Mouse (Mus musculus) cerebellum, adult 2 months (tissue): ENCODE data around the gene Tnfrsf8. TPM values are rescaled to one million over a fixed set of nuclear protein-coding genes. Genes with fewer than 3 reads are reported as not detected.

Experiments used
- DNase-seq, 2 experiments: peaks; one replicate each; pipeline ENCODE4 v3.0.0; 2021
- H3K27ac ChIP-seq: fragments of 200-500 bp; 2 replicates; pipeline ENCODE4 v1.5.1; 2012; ENCODE audit warnings: low read length, control low read depth, inconsistent platforms; ENCODE audit not compliant: insufficient read depth
- H3K27me3 ChIP-seq: fragments of 200-500 bp; 2 replicates; pipeline ENCODE4 v1.6.1; 2012; ENCODE audit warnings: inconsistent platforms, mild to moderate bottlenecking, low read length, moderate library complexity; ENCODE audit not compliant: control insufficient read depth, insufficient read depth
- H3K4me1 ChIP-seq: fragments of 200-500 bp; 2 replicates; pipeline ENCODE4 v1.6.1; 2011; ENCODE audit warnings: low read length; ENCODE audit not compliant: control insufficient read depth, insufficient read depth
- H3K4me3 ChIP-seq: fragments of 200-500 bp; replicated peaks from 2 replicates; pipeline ENCODE3; 2011; ENCODE audit warnings: mild to moderate bottlenecking, low read depth, low read length, control low read depth; ENCODE audit not compliant: insufficient read depth
- CTCF ChIP-seq: fragments of 200-500 bp; IDR thresholded peaks from 2 replicates; pipeline ENCODE4 v1.5.1; 2011; ENCODE audit warnings: low read depth, mild to moderate bottlenecking, control low read depth, low read length, moderate library complexity, borderline replicate concordance; ENCODE audit not compliant: insufficient read depth
- POLR2A ChIP-seq: fragments of 200-500 bp; IDR thresholded peaks from 2 replicates; pipeline ENCODE4 v1.6.1; 2011; ENCODE audit warnings: low read length, control low read depth, borderline replicate concordance; ENCODE audit not compliant: insufficient read depth
- WGBS: fragments of 180-500 bp; shearing (Covaris S2); methylation state at CpG from one replicate; pipeline ENCODE4 v1.1.7; 2018; 5-methylcytosine and 5-hydroxymethylcytosine counted together
- polyA plus RNA-seq: library from polyadenylated mRNA; depleted of rRNA; stranded (reverse); fragments of >200 nt; gene quantifications from 2 replicates; pipeline ENCODE4 v1.2.3, GENCODE M21; 2012

Tnfrsf8 gene
- polyA plus RNA-seq, 1 experiment = 0.26 TPM

DNA sequence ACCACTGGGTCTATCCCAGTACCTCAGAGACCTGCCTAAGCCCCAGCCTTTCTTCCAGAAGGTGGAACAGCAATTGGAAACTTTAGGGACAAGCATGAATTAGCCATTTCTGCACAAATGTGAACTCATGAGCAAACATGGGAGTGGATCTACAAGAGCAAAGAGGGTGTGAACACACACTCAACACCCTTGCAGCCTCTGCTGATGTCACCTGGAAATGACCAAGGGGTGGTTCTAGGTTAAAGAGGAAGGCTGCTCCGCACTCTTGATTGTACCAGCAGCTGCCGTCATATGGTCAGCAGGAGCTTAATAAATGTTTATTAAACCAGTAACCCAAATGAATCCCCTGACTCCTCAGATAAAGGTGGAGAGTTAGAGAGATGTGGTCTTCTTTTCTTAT lies 84.3 kb downstream of the Tnfrsf8 start:
- H3K4me1 ChIP-seq = no peaks in the 10 kb centered on the region
- H3K27ac ChIP-seq = no peak overlapping the region
- no peak for DNase-seq
- no peak for TF ChIP-seq CTCF
- TF ChIP-seq POLR2A = no peak
- WGBS = 88% methylated on average over 2 of the region's 2 CpGs
- H3K27me3 ChIP-seq = no peaks in the 10 kb centered on the region
- no peak overlapping the region for H3K4me3 ChIP-seq

DNA sequence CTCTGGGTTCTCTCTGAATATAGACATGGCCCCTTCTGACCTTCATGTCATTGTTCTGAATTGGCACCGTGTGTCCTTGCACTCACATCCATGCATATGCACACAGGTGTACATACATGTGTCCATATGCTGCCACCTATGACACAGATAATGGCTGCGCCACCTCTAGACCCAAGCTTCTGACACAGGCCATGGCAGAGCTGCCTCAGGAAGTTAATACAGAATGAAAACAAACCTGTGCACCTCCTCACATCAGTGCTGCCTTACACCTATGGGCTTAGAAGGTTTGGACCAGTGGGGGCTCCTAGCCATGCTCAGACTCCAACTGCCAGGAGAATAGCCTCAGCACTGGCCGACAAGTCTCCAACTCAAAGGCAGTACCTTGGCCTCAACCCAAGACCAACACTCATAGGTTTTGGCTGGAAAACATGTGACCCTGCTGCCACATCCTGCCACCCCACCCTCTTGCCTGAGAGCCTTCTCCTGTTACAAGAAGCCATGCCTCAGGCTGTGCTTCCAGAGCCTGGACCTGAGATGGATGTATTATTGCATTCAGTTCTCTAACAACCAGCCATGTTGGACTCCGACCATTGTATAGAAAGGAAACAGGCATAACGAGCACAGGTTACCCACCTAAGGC lies 85.3 kb downstream of the Tnfrsf8 start:
- no peak overlapping the region for H3K27ac ChIP-seq
- no peaks in the 10 kb centered on the region for H3K4me1 ChIP-seq
- no peak overlapping the region for H3K4me3 ChIP-seq
- no peak for TF ChIP-seq CTCF
- TF ChIP-seq POLR2A = no peak
- DNase-seq = no peak
- WGBS = 77% methylated on average over 5 of the region's 5 CpGs
- H3K27me3 ChIP-seq = no peaks in the 10 kb centered on the region

DNA sequence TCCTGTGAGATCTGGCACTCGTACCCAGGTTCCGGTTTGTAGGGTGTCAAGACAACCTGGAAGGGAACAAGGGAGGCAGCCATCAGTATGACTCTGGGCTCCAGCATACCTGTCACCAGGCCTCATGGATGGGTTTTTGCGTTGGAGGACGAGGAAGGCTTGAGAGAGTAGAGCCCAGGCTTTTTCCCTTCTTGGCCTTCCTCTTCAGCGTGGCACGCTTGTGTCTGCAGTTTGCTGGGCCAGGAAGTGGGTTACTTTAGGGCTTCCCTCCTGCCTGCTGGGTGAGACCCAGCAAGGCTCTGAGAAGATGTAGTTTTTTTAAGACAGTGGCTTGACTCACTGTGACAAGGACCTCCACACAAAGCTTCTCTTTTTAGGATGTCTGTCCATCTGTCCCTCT lies 85.9 kb downstream of the Tnfrsf8 start:
- Histone ChIP-seq H3K4me1 (no peaks in the 10 kb centered on the region), H3K27ac (no peak overlapping the region), H3K4me3 (no peak overlapping the region), H3K27me3 (no peaks in the 10 kb centered on the region)
- TF ChIP-seq POLR2A = no peak
- TF ChIP-seq CTCF = no peak
- 83% methylated on average over 6 of the region's 6 CpGs for WGBS
- no peak for DNase-seq

DNA sequence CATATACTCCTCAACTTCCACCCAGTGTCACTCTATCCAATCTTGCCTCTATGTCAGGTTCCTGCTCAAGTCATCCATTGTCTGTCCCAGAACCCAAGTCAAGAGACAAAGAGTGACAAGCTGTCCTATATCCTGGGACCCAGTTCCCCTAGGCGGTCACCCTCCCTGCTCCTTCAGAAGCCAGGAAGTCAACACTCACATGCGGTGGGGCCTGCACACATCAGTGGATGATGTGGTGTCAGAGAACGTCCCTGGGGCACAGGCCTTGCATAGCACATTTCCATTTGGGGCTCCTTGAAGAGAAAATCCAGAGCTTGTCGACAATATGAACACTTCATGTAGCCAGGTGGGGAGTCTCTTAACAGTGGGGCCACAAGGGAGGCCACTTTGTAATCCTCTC lies 90.4 kb downstream of the Tnfrsf8 start:
- no peak for DNase-seq
- Histone ChIP-seq H3K27me3 (no peaks in the 10 kb centered on the region), H3K4me1 (no peaks in the 10 kb centered on the region), H3K4me3 (no peak overlapping the region), H3K27ac (no peak overlapping the region)
- TF ChIP-seq CTCF (no peak), POLR2A (no peak)
- 85% methylated on average over 4 of the region's 4 CpGs for WGBS

DNA sequence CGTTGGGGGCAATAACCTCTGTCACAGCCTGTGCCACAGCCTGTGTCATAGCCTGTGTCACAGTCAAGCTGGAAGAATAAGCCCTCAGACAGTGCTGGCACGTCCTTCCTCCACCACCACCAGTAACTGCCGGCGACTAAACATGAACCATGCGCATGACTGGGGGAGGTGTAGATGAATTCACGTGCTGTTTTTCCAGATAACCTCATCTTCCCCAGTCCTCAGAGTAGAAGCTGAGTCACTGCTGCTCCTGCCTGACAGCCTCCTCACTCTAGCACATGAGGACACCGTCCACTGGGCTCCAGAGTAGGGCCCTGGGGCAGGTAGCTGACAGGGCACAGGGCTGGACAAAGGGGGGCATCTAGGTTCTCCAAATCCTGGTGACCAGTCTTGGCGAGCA lies 92.9 kb downstream of the Tnfrsf8 start:
- DNase-seq = no peak
- Histone ChIP-seq H3K4me1 (no peaks in the 10 kb centered on the region), H3K27ac (no peak overlapping the region), H3K27me3 (no peaks in the 10 kb centered on the region), H3K4me3 (no peak overlapping the region)
- WGBS = 85% methylated on average over 8 of the region's 8 CpGs
- no peak for TF ChIP-seq CTCF
- TF ChIP-seq POLR2A = no peak

DNA sequence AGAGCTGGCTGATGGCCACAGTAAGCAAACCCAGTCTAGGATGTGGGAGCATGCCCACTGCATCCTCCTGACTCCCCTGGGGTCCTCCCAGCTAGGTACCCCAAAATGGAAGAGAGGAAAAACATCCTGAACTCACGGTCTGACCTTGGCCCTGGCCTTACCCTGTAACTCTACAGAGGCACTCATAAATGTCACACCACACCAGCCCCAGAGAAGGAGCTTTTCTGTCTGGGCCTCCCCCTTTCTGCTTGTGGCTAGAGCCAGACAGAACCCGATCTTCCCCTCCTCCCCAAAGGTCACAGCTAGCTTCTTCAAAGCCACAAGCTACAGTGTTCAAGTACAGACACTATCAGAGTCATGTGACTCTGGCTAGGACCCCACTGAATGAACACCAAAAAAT lies 93.6 kb downstream of the Tnfrsf8 start:
- 70% methylated on average over 2 of the region's 2 CpGs for WGBS

DNA sequence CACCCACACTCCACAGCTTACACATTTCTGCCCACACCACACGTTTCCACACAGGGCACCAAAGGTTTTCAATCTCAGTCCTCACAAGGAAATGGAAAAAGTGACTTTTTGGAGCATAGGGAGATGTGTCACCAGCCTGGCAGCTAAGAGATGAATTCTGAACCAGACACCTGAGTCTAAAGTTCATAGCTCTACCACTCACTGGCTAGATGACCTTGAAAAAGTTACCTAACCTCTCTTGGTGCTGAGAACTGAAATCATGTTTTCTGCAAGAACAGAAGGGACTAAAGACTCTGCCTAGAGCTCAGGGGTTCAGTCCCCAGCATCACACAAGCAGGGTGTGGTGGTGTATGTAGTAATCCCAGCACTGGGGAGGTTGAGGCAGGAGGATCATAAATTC lies 95.0 kb downstream of the Tnfrsf8 start:
- Histone ChIP-seq H3K27ac (no peak overlapping the region), H3K27me3 (no peaks in the 10 kb centered on the region), H3K4me3 (no peak overlapping the region), H3K4me1 (no peaks in the 10 kb centered on the region)
- TF ChIP-seq CTCF (no peak), POLR2A (no peak)
- 67% methylated on average over 1 of the region's 1 CpGs for WGBS
- DNase-seq = no peak

More for the DNA sequence above, 93.6 kb downstream of the Tnfrsf8 start:
- Histone ChIP-seq H3K4me3 (no peak overlapping the region), H3K27ac (no peak overlapping the region), H3K27me3 (no peaks in the 10 kb centered on the region), H3K4me1 (no peaks in the 10 kb centered on the region)
- no peak for TF ChIP-seq CTCF
- TF ChIP-seq POLR2A = no peak
- no peak for DNase-seq

DNA sequence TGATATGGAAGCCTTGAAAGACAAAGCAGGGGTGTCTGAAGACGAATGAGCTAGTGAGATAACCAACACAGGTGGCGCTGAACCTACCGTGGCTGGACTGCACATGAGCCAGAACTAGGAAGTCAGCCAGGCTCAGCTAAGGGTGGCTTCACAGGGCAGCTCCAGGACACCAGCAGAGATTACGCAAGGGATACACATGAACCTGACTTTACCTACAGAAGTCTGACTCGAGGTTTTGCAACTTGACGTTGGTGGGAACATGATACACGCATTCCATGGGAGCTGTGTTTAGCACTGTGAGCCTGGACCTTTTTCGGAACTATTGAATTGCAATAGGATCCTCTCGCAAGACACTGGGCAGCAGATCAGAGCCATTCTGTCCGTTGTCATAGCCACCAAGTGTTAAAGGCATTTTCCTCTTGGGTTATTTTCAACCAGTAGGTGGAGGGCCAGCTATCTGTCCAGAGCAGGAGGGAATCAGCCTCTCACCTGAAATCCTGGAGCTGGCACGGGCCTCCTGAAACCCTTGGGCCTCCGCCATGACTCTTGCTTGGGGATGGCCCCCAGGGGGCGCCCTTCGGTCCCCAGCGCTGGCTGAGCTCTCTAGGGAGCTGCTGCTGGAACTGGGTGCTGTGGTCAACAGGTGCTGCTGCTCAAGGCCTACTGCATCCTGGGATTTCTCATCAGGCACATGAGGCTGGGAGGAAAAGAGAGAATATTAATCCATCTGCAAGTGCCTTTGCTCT lies 95.6 kb downstream of the Tnfrsf8 start:
- TF ChIP-seq POLR2A (no peak), CTCF (no peak)
- H3K27ac ChIP-seq = no peak overlapping the region
- WGBS = 52% methylated on average over 15 of the region's 15 CpGs
- H3K4me1 ChIP-seq = no peaks in the 10 kb centered on the region
- no peaks in the 10 kb centered on the region for H3K27me3 ChIP-seq
- DNase-seq = peak in 1 of 2 experiments; percentile 9
- H3K4me3 ChIP-seq = no peak overlapping the region
